Mouse (Mus musculus) heart, embryonic 16.5 days (tissue): ENCODE measurements around the gene Atp6v0a4. TPM values are rescaled to one million over a fixed set of nuclear protein-coding genes. Genes with fewer than 3 reads are reported as not detected.

Experiments
- ATAC-seq: fragments of 200-750 bp; cut with Nextera tagmentation; replicated peaks from 2 replicates; pipeline ENCODE4 v1.8.0; 2017; ENCODE audit warnings: moderate number of reproducible peaks; ENCODE audit not compliant: insufficient read depth, low FRiP score; ENCODE audit errors: extremely low read depth
- H3K27ac ChIP-seq: fragments of 300-500 bp; sonication (generic); 2 replicates; pipeline ENCODE4 v1.5.1; 2014; ENCODE audit warnings: mild to moderate bottlenecking, low read length, control low read depth, moderate library complexity
- H3K27me3 ChIP-seq: fragments of 300-500 bp; sonication (generic); 2 replicates; pipeline ENCODE4 v1.6.1; 2014; ENCODE audit warnings: low read length, mixed read lengths; ENCODE audit not compliant: control insufficient read depth, insufficient read depth
- H3K36me3 ChIP-seq: fragments of 300-500 bp; sonication (generic); 2 replicates; pipeline ENCODE4 v1.6.1; 2014; ENCODE audit not compliant: control insufficient read depth, insufficient read depth
- H3K4me1 ChIP-seq: fragments of 300-500 bp; sonication (generic); 2 replicates; pipeline ENCODE4 v1.6.1; 2014; ENCODE audit warnings: low read length, mixed read lengths; ENCODE audit not compliant: control insufficient read depth, insufficient read depth
- H3K4me2 ChIP-seq: fragments of 300-500 bp; sonication (generic); 2 replicates; pipeline ENCODE4 v1.6.1; 2014; ENCODE audit warnings: low read depth, mild to moderate bottlenecking, control low read depth, low read length
- H3K4me3 ChIP-seq: fragments of 300-500 bp; sonication (generic); 2 replicates; pipeline ENCODE4 v1.5.1; 2014; ENCODE audit warnings: mild to moderate bottlenecking, control low read depth, low read length
- H3K9ac ChIP-seq: fragments of 300-500 bp; sonication (generic); 2 replicates; pipeline ENCODE4 v1.6.1; 2014; ENCODE audit warnings: low read length, control low read depth
- H3K9me3 ChIP-seq: fragments of 300-500 bp; sonication (generic); replicated peaks from 2 replicates; pipeline ENCODE4 v1.6.1; 2016; ENCODE audit warnings: low read length; ENCODE audit not compliant: control insufficient read depth
- WGBS: fragments of 180-500 bp; shearing (Covaris S2); extraction: QIAGEN DNeasy Blood & Tissue Kit; methylation state at CpG from one replicate; pipeline ENCODE4 v1.1.7; 2014; 5-methylcytosine and 5-hydroxymethylcytosine counted together
- polyA plus RNA-seq: library from polyadenylated mRNA; unstranded; fragments of >200 nt; fragmentation: Nextera tagmentation; extraction: Ambion mirVana; gene quantifications from 2 replicates; pipeline ENCODE4 v1.2.1, GENCODE M21; 2015

Gene Atp6v0a4
- polyA plus RNA-seq, 1 experiment from 2014 or later, result 1.5 TPM

DNA sequence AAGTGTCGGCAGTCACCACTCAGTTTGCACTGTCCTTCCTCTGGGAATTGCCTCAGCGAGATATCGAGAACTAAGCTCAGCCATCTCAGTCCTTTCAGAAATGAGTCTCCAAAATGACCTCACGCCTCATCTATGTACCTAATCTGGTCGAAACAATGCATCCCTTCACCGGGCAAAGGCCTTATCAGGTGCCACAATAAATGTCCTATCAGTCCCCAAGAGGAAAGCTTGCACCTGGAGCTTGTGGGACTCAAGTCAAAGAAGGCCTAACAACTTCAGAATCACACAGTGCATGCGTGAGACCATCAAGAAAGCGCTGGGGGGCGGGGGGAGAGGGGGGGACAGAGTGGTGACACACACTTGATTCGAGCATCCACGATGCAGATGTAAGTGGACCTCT lies 27.9 kb upstream of the Atp6v0a4 start:
- Histone ChIP-seq H3K4me2 (no peak overlapping the region), H3K4me3 (no peak overlapping the region), H3K27me3 (no peaks in the 10 kb centered on the region), H3K9ac (no peak overlapping the region), H3K4me1 (peaks cover 3% of the 10 kb centered on the region; the same call in 1 of the 2 replicates), H3K36me3 (no peaks in the 10 kb centered on the region), H3K9me3 (no peaks in the 10 kb centered on the region), H3K27ac (no peak overlapping the region)
- WGBS, result 36% methylated on average over 11 of the region's 11 CpGs
- ATAC-seq, result no peak

DNA sequence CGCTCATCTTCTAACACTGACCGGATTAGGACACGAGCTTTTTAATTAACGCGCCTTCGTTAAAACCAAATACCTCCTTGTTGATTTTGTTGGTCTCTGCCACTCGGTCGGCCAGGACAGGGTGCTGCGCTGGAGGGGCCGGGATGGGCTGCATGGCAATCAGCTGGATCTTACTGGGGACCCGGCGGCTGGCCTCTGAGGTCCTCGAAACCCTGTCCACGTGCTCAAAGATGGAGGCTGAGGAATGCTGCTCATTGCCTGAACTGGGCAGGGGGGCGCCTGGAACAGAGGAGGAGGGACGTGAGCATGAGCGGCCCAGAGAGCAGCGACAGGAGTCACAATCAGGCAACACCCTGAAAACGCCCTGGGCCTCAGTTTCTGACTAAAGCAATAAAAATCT lies 25.1 kb upstream of the Atp6v0a4 start:
- Histone ChIP-seq H3K4me1 (peaks cover 8% of the 10 kb centered on the region; the same call in 1 of the 2 replicates), H3K27me3 (no peaks in the 10 kb centered on the region), H3K4me2 (no peak overlapping the region), H3K36me3 (no peaks in the 10 kb centered on the region), H3K4me3 (no peak overlapping the region), H3K9me3 (no peaks in the 10 kb centered on the region), H3K27ac (no peak overlapping the region), H3K9ac (no peak overlapping the region)
- ATAC-seq, result no peak
- WGBS, result 90% methylated on average over 19 of the region's 19 CpGs

DNA sequence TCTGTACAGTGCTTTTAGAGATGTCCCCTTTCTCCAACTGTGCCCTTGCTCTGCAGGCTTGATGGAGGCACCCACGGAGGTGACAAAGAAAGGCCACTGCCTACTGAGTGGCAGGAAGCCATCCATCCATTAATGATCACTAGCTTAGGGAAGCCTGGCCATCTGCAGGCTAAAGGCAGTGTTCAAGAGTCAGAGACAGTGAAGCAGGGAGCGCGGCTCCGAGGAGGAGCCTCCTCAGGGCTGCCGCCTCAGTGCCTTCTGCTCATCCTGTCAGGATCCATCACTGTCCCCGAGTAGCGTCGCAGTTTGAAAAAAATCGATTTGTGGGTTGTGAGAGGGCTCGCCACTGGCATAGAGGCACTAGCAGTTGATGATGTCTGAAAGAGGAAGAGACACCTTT lies 24.2 kb upstream of the Atp6v0a4 start:
- 90% methylated on average over 10 of the region's 10 CpGs for WGBS
- Histone ChIP-seq H3K9me3 (no peaks in the 10 kb centered on the region), H3K9ac (no peak overlapping the region), H3K4me3 (no peak overlapping the region), H3K27ac (no peak overlapping the region), H3K27me3 (no peaks in the 10 kb centered on the region), H3K4me2 (no peak overlapping the region), H3K4me1 (peaks cover 13% of the 10 kb centered on the region; the same call in 1 of the 2 replicates), H3K36me3 (no peaks in the 10 kb centered on the region)
- no peak for ATAC-seq

DNA sequence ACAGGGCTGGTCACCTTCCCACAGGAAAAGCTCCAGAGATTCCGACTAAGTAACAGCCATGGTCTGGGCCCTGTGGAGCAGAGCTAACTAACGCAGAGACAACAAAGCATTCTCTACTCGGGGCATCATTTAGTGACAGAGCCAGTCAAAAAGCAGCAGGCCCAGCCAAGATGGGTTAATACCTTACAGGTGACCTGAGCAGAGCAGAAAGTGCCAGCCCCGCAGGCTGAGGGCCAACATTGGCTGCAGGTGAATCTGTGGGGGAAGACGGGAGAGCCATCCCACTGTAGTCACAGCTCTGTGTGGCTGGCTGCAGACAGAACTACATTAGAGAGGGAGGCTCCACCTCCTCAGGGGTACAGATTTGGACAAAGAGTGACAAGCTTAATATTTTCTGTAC lies 22.9 kb upstream of the Atp6v0a4 start:
- WGBS, result 87% methylated on average over 5 of the region's 5 CpGs
- Histone ChIP-seq H3K4me3 (no peak overlapping the region), H3K9ac (no peak overlapping the region), H3K27ac (no peak overlapping the region), H3K4me1 (peaks cover 13% of the 10 kb centered on the region; the same call in 1 of the 2 replicates), H3K36me3 (no peaks in the 10 kb centered on the region), H3K4me2 (no peak overlapping the region), H3K27me3 (no peaks in the 10 kb centered on the region), H3K9me3 (no peaks in the 10 kb centered on the region)
- ATAC-seq, result no peak

DNA sequence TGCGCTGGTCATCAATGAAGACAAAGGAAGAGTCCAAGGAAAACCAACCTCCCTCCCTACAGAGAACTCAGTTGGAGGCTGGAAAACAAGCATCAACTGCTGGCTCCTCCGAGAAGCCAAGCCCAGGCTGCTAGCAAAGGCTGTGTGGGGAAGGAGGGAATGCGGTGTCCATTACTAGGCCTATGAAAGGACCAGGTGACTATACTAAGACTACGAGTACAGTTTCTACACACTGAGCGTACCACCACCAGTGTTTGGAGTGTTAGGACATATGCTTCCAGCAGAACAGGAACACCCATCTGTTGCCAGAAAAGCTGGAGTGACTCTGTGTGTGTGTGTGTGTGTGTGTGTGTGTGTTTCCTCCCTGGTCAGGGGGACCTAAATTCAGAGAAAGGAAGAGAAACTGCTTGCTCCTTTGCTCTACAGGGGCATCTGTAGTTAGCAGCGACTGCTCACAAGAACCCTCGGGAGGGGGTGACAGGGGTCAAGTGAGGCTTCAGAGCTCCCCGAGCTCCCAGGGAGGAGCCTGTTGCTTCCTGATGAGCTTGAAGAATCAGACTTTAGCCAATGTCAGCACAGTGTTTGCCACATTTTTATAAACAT lies 21.2 kb upstream of the Atp6v0a4 start:
- Histone ChIP-seq H3K9me3 (no peaks in the 10 kb centered on the region), H3K9ac (no peak overlapping the region), H3K27me3 (no peaks in the 10 kb centered on the region), H3K4me2 (no peak overlapping the region), H3K4me3 (no peak overlapping the region), H3K4me1 (peaks cover 10% of the 10 kb centered on the region; the same call in 1 of the 2 replicates), H3K36me3 (no peaks in the 10 kb centered on the region), H3K27ac (peak overlapping the region; percentile 52)
- 64% methylated on average over 8 of the region's 8 CpGs for WGBS
- ATAC-seq, result no peak

DNA sequence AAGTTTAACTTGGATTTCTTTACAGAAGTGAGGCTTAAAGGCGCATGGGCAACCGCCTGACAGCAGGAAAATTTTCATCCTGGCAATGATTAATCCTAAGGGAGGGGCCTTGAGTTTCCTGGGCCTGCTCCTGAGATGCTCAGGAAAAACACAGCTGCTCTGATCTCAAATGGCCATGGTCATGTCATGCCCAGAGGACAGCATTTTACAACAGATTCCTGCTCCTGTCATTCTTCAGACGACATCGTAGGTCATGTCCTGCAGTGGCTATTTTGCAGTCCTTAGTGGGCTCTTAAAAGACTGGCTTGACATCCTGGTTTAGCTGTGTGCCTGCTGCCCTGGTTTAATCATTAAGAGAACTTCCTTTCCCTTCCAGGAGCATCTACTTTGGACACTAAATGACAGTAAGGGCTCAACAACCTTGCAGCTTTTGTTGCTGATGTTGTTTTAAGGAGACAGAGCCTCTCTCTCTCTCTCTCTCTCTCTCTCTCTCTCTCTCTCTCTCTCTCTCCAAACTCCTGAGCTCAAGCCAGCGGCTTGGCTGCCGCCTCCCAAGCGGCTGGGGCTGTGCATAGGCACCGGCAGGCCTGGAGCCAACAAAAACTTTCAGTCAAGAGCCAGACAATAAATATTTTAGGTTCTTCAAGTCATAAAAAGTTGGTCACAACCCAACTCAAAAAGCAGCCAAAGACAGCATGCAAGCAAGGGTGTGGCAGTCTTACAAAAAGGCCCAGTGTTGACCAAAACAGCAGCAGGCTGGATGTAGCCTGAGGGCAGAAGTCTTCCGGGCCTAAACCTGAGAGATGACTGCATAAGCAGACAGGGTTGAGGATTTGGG lies 20.0 kb upstream of the Atp6v0a4 start:
- ATAC-seq, result peak; percentile 53
- Histone ChIP-seq H3K4me1 (peaks cover 10% of the 10 kb centered on the region; the same call in 1 of the 2 replicates), H3K4me3 (no peak overlapping the region), H3K4me2 (no peak overlapping the region), H3K27ac (peak overlapping the region; percentile 69), H3K9ac (no peak overlapping the region), H3K27me3 (no peaks in the 10 kb centered on the region), H3K9me3 (no peaks in the 10 kb centered on the region), H3K36me3 (no peaks in the 10 kb centered on the region)
- WGBS, result 49% methylated on average over 9 of the region's 9 CpGs

DNA sequence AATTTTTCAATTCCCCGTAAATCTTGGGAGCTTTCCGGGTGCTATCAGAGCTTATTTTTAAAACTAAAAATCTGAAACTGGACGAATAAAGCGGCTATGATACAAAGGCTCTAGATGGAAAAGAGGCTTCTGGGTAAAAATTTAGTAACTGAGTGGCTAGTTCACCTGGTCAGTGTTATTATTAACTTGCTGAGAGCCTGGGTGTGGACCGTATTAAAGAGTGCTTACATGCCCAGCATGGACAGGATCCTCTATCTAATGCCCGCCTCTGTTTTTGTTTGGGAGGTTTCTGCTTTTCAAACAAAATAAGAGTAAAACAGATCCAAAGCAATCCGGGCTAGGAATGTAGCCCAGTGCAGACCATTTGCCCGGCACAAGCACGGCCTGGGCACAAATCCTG lies 16.0 kb upstream of the Atp6v0a4 start:
- WGBS, result 89% methylated on average over 9 of the region's 9 CpGs
- no peak overlapping the region for H3K4me2 ChIP-seq
- no peak for ATAC-seq
- H3K9me3 ChIP-seq, result no peaks in the 10 kb centered on the region
- H3K4me3 ChIP-seq, result no peak overlapping the region
- H3K27ac ChIP-seq, result no peak overlapping the region
- peaks cover 3% of the 10 kb centered on the region; the same call in 1 of the 2 replicates for H3K36me3 ChIP-seq
- no peak overlapping the region for H3K9ac ChIP-seq
- H3K4me1 ChIP-seq, result 0 out of 2 replicates have a peak, but pooled peaks cover 6% of the 10 kb centered on the region
- no peaks in the 10 kb centered on the region for H3K27me3 ChIP-seq

DNA sequence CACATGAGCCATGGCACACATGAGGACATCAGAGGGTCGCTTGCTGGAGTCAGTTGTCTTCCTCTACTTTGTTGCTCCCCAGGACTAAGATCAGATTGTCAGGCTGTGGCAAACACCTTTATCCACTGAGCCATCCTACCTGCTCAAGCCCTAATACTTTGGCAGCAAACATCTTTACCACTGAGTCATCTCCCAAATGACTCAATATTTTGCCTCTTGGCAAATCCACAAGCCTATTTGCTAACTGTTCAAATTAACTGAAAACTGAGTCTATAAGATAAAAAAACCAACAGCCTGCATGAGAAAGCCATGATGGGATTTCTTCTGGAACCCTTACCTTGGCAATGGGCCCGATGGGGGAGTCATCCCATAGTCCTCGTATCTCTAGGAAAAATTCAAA lies 14.7 kb upstream of the Atp6v0a4 start:
- H3K4me1 ChIP-seq, result 0 out of 2 replicates have a peak, but pooled peaks cover under 1% of the 10 kb centered on the region
- WGBS, result 81% methylated on average over 3 of the region's 3 CpGs
- no peak overlapping the region for H3K4me3 ChIP-seq
- no peak overlapping the region for H3K9ac ChIP-seq
- H3K36me3 ChIP-seq, result peaks cover 3% of the 10 kb centered on the region; the same call in 1 of the 2 replicates
- H3K27ac ChIP-seq, result no peak overlapping the region
- H3K9me3 ChIP-seq, result no peaks in the 10 kb centered on the region
- no peak for ATAC-seq
- H3K27me3 ChIP-seq, result no peaks in the 10 kb centered on the region
- no peak overlapping the region for H3K4me2 ChIP-seq
